Mouse (Mus musculus) spleen, postnatal 14 days (tissue): ENCODE results near the gene Tnfsfm13.
"Not testable (repeated sequence)": the region's sequence is repeated elsewhere in the genome, so short reads cannot be mapped to it uniquely, and the experiment has no call there.

Experiments used
- DNase-seq, 2 experiments: peaks; one replicate each; pipeline ENCODE4 v3.0.0; 2021 to 2022; ENCODE audit warnings: low spot score in 2 of 2

Tnfsfm13 gene

DNA sequence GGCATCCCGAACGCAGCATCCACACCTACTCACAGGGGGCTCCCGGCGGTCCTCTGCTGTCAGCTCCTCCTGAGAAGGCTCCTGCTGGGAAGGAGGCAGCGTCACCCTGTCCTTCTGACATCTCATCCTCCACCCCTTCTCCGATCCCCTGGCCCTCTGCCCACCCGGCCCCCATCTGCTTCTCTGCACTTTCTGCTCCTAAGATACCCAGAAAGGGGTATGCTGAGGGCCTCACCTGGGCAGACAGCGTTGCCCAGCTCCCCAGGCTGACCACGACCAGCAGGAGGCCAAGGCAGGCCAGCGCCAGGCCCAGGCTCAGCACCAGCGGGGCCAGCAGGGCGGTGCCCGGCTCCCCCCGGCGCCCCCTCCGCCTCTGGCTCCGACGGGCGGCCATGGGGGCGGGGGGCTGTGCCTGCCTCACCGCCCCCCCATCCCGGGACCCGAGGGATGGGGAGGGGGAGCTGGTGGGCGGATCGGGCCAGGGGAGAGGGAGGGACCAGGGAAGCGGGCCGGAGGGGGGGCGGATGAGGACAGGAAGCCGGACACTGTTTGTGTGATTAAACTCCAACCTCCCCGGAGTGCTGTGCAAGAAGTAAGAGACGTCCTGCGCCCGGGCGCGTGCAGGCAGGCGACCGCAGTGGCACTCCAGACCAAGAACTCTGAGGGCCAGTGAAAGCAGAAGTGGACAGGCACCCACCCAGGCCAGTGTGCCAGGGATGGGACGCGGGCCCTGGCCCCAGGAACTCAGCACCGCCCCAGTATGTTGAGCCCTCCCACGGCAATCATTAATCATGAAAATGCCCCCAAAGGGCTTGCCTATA is at the start of gene Tnfsfm13, which contains the start of gene Tnfsf12:
Gene Tnfsfm13, minus strand, starts transcription at position 738 of the 821 bp plus-strand sequence.
Gene Tnfsf12, minus strand, starts transcription at position 489 of the 821 bp plus-strand sequence.
- DNase-seq, result no peak

DNA sequence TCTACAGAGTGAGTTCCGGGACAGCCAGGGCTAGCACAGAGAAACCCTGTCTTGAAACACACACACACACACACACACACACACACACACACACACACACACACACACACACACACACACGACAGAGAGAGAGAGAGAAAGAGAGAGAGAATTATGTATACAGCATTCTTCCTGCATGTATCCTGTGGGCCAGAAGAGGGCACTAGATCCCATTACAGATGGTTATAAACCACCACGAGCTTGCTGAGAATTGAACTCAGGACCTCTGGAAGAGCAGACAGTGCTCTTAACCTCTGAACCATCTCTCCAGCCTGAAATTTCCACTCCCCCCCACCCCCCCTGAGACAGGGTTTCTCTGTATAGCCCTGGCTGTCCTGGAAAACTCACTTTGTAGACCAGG is 35.5 kb upstream of the Tnfsfm13 start:
- not testable (repeated sequence) for DNase-seq

DNA sequence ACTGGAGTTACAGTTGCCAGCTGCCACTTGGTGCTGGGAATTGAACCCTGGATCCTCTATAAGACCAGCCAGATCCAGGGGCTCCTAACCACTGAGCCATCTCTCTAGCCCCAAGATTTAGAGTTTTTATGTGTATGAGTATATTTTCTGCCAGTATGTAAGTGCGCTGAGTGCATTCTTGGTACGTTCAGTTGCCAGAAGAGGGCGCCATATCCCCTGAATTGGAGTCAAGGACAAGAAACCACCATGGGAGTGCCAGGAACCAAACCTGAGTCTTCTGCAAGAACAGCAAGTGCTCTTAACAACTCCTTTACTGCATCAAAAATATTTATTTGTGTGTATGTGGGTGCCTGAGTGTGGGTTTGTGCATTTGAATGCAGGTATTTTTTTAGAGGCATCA is 33.2 kb upstream of the Tnfsfm13 start:
- DNase-seq, result peak; percentile 50 to 72

DNA sequence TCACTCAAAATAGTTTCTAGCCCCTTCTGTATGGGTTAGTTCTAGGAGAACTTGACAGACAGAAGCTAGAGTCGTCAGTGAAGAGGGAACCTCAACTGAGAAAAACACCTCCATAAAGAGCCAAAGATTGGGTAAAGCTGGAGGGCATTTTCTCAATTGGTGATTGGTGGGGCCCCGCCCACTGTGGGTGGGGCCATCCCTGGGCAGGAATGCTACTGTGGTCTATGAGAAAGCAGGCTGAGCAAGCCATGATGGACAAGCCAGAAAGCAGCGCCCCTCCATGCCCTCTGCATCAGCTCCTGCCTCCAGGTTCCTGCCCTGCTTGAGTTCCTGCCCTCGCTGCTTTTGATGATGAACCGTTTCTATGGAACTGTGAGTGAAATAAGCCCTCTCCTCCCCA is 30.1 kb upstream of the Tnfsfm13 start:
- DNase-seq, result no peak

DNA sequence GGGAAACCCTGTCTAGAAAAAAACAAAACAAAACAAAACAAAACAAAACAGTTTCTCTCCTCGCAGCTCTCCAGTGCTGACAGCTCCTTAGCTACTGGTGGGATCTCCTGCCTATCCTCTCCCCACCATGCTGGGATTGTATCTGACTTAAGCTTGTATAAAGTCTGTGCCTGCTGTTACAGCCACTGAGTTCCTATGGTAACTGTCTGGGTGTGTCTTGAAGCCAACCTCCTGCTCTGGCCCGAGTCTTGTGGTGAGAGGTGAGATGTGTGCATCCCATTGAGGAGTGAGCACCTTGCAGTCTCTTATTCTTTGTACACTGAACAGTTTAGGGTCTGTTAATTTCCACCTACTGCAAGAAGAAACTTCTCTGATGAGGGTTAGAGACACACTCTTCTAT is 27.2 kb upstream of the Tnfsfm13 start:
- no peak for DNase-seq

DNA sequence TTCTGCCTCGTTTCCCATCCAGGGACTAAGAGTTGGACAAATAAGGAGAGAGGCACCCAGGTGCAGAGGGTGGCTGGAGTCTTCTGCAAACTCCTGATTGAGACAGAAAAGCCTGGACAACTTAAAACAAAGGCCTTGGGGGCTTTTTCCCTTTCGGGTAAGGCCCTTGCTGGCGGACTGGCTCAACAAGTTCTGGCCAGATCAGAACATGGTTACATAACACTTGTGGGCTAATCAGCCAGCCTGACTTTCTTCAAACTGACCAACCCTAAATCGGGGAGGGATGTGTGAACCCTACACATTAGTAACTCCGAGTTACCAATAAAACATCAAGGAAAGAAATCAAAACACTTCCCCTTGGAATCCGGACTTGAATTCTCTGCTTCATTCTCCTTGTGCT is 25.0 kb upstream of the Tnfsfm13 start:
- DNase-seq, result no peak

DNA sequence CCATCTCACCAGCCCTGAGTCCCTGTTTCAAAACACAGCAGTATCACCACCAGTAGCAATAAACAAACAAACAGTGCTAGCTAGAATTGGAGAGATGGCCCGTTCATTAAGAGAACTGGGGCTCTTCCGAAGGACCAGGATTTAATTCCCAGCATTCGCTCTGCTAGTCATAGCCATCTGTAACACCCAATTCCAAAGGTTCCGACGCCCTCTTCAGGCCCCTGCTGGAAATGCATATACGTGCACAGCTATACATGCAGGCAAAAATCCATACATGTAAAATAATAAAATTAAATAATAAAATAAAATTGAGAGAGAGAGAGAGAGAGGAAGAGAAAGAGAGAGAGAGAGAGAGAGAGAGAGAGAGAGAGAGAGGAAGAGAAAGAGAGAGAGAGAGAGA is 23.5 kb upstream of the Tnfsfm13 start:
- no peak for DNase-seq

DNA sequence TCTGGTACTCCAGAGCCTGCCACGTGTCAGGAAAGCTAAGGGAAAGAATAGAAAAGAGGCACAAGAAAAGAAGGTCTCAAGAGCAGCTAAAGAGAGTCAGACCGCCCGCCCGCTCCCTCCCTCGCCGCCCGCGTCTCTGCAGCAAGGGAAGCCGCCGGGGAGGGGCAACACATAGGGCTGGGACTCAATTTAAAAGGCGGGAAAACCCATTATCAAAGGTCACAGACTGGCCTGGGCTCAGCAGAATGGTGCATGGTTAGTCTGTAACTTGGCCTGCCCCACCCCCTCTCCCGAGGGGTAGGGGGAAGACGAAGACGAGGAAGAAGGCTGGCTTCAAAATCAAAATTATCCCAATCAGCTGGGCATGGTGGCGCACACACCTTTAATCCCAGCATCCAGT is 22.8 kb upstream of the Tnfsfm13 start:
- DNase-seq, result no peak

DNA sequence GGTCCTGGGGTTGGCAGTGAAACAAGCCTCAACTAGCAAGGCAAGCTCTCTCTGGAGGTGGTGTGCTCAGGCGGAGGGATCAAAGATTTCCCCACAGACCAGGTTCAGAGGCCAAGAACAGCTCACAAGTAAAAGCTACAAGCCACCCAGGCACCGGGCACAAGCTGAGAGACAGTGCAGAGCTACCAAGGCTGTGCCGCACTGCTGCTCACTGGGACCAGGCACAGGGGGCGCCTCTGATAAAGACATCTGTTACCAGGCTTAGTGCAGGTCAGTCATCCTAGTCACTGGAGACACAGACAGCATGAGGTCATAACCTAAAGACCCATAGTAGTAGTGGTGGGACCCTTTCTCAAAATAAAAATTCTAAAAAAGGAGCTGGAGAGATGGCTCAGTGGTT is 21.1 kb upstream of the Tnfsfm13 start:
- DNase-seq, result no peak

DNA sequence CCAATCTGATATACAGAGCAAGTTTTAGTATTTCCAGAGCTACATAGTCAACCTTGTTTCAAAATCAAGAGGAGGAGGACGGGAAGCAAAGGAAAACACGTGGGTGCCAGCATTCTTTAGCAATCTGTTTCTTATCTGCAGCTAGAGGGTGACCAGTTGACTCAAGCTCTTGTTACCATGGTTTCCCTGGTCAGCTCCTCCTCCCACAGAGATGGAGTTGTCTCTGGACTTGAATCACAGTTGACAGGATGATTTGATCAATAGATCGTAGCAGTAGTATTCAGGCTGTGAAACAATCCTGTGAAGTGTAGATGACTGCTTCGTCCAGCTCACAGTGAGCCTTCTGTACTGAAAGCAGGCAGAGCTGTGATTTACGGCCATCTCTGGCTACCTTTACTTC is 20.0 kb upstream of the Tnfsfm13 start:
- DNase-seq, result no peak

DNA sequence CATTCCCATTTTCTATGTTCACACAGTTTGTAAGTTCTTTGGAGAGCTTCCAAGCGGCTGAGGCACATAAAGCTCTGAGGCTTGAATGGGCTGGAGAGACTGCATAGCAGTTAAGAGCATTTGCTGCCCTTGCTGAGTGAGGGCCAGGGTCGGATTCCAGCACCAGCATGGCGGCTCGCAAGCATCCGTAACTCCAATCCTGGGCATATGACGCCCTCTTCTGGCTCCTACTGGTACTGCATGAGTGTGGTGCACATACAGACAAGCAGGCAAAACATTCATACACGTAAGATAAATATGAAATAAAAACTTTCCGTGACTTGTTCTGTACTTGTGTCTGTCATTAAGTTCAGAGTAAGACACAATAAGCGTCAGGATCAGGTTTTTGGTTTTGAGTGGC is 19.6 kb upstream of the Tnfsfm13 start:
- peak in 1 of 2 experiments; percentile 18 for DNase-seq

DNA sequence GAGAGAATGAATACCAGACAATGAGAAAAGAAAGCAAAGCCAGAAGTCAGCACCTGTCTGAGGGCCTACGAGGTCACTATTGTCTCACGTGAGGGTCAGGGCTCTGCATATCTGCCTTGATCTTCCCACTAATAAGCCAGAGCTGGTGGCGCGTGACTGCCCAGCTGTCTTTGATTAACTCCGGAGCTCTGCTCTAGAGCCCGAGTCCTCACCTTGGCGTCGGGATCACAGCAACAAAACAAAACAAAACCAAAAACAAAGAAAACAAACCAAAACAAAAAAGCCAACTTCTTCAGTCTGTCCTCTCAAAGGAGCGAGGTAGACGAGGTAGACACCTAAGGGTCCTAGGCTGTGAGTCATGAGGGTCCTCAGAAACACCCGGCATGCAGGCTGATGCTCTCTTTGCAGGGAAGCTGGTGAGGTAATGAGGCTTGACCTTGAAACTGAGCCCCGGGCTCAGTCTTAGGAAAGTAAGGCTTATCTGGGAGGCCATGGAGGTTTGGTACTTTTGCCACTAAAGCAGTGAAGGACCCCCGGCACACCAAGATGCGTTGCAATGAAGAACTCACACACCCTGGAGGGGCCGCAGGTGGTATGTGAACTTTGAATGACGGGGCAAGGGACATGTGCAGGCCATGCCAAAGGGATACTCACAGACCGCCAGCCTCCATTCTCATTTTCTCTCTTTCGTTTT is 18.9 kb upstream of the Tnfsfm13 start:
- no peak for DNase-seq

DNA sequence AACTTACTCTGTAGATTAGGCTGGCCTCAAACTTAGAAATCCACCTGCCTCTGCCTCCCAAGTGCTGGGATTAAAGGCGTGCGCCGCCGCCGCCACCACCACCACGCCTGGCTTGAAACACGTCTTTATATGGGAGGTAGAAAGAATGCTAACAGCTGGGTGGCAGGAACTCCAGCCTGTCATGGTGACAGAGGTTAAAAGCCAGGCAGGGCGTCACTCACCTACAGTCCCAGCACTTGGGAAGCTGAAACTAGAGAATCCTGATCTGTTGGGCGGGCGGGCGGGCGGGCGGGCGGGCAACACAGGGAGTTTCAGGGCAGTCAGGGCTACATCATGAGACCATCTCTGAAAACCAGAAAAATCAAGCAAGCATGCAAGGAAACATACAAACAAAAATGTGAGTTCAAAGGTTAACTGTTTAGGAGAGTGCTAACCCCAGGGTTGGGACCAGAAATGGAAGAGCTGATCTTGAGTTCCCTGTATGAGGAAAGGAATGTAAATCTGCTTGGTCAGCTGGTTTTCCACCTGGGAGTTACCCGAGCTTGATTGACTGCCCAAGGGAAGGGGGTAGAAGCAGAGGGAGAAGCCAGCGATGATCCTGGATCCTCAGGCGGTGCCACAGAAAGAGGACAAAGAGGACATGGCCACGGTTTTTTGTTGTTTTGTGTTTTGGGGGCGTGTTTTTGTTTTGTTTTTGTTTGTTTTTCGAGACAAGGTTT is 17.2 kb upstream of the Tnfsfm13 start:
- DNase-seq, result no peak

DNA sequence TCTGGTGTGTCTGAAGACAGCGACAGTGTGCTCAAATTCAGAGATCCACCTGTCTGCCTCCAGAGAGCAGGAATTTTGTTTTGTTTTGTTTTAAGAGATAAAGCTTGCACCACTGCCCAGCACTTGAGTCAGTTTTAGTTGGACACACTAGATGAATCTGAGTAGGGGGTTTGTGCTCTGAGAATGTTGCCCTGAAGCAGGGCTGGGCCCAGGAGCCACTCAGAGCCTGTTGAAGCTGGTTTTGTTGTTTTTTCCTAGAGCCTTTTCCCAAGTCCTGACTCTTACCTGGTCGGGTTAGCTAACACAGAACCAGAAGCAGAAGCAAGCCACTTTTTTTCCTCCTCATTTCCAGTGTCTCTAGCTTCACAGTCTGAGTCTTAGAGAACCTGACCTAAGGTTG is 15.2 kb upstream of the Tnfsfm13 start:
- DNase-seq, result no peak

DNA sequence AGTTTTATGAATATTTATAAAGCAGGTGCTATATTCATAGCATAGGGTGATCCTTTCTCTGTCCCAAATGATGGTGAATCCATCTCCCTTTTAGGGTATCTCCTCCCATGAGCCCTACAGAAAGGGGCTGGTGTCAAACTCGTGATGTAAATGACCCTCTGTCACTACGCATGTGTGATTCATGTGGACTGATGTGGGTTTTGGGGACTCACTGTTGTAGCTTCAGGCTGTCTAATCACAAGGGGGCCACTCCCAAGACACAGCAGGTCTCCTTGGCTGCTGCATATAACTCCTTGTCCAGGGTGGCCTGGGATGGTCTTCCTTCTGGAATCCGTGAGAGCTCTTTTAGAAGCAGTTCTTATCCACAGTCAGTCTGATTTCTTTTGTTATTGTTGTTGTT is 14.6 kb upstream of the Tnfsfm13 start:
- no peak for DNase-seq

DNA sequence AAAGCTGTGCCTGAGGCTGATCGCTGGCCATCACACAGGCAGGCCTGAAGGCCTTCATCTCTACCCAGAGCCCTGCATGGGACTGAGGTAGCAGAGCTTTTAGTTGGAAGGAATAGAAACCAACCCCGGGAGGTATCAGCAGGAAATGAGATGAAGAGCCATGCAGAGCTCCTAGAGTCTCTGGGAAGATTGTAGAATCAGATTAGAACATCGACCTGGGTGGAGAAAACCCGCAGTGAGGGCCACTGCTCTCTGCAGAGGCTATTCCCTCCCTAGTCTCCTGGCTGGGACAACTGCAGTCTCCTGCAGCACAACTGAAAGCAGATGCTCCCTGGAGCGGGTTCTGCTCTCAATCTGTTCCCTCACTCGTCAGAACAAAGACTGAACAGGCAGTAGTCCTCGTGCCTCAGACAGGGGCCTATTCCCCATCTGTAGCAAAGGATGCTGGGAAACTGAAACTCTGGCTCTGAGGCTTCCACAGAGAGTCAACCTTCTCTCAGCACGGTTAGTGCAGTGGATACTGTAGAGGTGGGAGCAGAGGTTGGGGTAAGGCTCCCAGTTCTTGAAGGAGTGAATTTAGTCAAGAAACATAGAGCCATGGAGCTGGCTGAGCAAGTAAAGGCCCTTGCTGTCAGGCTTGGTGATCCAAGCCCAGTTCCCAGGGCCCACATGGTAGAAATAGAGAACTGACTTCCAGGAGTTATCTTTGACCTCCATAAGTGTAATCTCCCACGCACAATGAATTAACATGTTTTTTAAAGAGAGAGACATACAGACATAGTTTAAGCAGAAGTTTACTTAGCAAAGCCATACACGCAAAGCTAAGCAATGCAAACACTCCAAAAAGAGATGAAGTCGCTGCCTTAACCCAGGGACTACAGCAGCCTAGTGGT is 13.9 kb upstream of the Tnfsfm13 start:
- no peak for DNase-seq

DNA sequence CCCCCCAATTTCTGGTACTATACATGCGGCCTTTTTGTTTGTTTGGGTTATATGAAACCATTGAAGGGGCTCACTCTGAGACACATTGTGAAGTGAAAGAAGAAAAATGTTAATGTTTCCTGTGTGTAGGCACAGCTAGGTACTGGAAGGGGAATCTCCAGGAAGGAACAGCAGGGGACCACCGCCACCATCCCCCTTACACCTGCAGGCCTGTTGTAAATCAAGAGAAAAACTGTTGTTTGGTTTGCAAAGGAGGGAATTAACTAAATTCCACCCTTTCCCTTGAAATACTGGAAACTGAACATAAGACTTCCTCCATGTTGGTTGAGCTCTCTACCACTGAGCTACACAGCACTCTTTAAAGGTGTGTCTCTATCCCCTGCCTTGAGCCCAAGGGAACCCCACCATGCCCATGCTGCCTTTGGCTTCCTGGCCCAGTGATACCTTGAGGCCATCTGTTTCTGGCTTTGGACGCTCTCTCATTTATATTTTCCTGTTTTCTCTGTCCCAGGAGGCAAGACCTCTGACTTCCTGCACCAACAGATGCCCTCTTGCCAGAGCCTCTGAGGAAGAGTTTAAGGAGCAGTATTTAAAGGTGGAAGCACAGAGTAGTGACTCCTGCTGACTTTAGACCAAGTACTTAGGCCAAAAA is 12.8 kb upstream of the Tnfsfm13 start:
- no peak for DNase-seq

DNA sequence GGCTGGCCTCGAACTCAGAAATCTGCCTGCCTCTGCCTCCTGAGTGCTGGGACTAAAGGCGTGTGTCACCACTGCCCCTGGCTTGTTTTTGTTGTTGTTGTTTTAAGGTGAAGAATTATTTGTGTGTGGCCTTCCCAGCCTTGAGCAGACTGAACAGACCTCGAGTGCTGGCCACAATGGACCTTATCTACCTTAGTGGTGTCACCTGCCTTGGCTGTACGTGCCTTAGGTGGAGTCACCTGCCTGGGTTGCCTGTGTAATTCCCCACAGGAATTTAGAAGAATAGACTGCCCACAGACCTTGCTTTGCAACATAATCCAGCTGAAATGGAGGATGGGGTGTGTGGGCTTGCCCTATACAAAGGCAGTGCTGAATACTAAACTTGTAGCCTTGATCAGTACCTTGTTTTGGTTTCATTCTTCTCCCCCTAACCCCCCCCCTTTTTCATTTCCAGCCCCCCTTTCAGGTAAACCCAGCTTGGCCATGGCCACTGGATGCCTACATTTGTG is 12.0 kb upstream of the Tnfsfm13 start:
- no peak for DNase-seq

DNA sequence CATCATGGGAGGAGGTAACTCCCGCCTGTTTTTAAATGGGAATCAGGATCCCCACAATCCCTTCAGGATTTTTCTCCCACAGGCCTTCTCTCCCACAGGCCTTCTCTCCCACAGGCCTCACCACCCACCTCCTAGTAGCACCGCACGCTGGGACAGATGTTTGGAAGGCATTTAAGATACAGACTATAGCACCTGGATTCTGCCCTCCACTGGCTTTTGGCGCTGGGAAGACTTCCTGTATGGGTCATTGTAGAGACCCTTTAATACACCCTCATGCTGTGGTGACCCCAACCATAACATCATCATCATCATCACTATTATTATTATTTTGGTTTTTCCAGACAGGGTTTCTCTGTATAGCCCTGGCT is 11.6 kb upstream of the Tnfsfm13 start:
- no peak for DNase-seq

DNA sequence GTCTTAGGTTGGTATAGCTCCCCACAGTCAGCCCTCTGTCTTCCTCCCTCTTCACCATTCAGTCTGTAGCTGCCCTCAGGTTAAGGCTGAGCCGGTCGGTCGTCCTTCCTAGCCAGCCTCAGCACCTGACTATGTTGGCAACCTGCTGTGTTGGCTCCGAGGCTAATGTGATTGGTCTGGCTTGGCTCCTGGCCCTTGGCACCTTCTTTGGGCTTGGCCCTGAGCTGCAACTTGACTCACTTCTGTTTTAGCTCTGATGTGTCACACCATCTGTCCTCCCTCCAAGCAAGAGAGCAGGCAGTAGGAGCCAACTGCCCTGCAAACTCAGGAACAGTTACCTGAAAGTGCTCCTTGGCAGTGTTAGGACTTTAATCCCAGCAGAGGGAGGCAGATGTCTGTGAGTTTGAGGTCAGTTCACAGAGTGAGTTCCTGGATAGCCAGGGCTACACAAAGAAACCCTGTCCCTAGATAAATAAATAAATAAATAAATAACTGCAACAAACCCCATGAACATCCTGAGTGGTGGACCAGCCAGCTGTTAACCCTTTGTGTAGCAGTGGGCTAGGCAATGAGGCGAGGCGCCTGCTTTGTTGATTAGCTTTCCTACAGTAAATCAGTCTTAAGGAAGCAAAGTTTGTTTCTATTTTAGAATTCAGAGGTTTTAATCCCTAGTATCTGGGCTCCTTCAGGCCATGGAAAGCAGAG is 11.0 kb upstream of the Tnfsfm13 start:
- DNase-seq, result no peak
